Mouse (Mus musculus) heart, adult 18-20 months (tissue): ENCODE measurements at regions not wholly inside any gene's neighbourhood (a gene's known extent, or its start where the extent isn't known, plus 50 kb on each side); places are given as distances from the start of the nearest gene placed in this dataset.

Source experiments
- DNase-seq, 2 experiments: peaks; one replicate each; pipeline ENCODE4 v3.0.0; 2021 to 2022; ENCODE audit warnings: mixed read lengths in 1 of 2

DNA sequence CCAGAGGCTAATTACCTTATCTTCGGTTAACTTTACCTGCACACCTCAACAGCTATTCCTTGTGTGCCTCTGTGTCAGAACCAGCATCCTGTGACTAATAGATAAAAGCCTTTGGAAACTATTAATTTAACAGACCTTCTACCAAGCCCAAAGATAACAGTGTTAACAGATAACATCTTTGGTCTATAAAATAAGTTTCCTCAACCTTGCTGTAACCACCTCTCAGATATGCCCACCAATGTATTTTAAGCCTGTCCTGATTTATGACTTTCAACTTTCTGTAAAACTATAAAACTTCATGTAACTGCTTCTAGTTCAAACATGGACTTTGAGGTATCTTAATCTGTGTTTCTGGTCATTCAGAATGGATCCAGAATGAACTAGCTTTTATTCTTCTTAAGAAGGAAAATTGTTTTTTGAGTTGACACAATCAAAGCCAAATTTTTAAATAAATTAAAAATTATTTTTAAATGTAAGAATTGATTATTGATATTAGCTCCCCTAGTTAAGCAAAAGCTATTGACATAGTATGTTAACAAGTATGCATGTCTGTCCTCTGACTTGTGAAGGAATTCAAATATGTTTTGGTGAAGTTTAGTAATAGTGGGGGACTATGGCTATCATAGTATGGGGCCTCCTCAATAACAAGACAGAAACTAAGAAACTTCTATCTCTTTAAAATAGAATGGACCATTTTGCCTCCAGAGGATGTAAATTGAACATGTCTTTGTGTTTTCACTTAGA is 238.7 kb upstream of the Marcks start:
- no peak for DNase-seq

- DNase-seq, result no peak
These were observed 237.5 kb upstream of the Marcks start for GRCm38 (mm10) chr10:37376172-37376571.

DNA sequence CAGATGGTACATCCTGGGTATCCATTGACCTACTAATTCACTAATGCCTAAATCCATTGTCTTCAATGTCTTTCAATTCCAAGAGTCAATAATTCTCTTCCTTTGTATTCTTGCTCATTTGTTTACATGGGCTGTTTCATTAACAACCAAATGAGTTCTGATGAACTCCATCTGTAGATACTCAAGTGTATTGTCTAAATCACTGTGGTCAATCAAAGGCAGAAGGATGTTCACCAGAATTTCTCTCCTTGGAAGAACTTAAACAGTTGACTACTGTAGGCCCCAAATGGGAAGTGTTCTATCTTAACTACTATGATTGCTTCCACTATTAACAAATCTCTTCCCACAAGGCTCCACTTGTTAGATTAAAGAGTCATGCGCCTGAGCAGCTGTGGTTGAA is 236.9 kb upstream of the Marcks start:
- DNase-seq, result no peak

DNA sequence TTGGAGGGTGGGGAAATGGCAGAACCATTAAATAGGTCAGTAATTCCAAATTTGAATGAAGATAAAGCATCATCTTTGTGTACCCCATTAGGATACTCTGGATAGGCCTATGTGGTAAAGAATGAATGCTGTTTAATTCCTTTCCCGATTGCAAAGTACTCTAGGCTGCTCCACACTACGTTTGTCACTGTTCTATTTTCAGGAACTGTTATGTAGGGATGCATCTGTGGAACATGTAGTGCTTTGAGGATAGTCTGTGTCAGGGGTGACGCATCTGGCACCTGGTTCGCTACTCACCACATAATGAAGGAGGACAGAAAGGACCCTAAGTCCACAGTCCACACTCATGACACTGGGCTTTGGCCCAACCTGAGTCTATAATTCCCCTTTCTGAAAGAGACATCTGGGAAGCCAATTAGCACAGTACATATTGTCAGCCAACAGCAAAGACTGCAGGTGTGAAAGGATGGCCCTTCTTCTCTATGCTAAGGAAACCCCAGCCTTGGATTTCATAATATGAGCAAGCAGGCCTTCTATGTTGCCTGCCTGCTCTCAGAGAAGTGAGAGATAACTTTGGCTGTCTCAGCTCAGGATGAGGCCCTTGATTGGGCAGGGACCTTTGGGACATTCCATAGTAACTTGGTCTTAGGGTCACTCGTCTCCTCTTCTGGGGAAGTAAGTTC is 230.4 kb upstream of the Marcks start:
- DNase-seq, result no peak

- DNase-seq, result peak in 1 of 2 experiments; percentile 16
These were observed 229.1 kb upstream of the Marcks start for GRCm38 (mm10) chr10:37367796-37368195.

DNA sequence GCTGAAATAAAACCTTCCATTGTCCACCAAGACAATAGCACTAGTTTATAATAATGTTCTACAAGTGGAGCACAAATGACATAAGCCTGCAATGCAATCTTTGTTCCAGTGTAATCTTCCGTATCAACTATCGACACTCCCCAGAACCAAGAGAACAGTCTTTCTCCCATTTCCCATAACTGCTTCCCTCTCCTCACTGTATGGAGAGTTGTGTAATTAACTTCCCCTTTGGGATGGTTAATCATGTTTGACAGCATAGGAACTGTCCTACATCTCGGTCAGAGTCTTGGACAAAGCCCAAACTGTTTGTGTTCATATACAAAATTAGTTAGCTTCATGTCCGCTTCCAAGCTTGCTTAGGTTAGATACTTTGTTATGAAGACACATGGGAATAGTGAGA is 225.8 kb upstream of the Marcks start:
- no peak for DNase-seq

DNA sequence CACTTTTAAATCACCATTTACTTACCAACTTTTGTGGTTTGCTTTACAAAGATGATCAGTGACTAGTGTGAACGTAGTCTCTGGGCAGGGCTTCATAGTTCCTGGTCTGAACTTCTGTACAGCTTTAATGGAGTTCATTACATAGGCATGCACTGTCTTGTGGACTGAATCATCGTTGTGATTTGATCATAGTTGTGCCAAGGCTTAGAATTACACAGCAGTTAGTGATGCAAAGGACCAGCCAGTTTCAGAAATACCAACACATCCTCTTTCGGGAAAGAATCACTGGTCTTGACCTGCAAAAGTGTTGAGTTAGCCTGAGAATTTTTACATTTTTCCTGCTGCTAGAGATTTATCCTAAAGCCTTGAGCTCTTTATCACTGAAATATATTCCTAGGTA is 222.3 kb upstream of the Marcks start:
- DNase-seq, result no peak

DNA sequence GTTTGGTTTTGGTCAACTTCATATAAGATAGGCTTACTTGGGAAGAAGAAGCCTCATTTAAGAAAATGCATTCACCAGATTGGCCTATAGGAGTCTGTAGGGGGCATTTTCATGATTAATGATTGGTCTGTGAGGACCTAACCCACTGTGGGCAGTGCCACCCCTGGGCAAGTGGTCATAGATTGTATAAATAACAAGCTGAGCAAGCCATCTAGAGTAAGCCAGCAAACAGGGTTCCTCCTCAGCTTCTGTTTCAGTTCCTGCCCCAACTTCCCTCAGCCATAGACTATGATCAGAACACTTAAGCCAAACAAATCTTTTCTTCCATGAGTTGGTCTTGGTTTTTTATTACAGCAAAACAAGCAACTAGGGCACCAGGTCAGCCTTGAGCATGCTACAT is 220.2 kb upstream of the Marcks start:
- DNase-seq, result peak in 1 of 2 experiments; percentile 32

GRCm38 (mm10) chr10:37358334-37358733 is 219.6 kb upstream of the Marcks start:
- peak in 1 of 2 experiments; percentile 62 for DNase-seq

DNA sequence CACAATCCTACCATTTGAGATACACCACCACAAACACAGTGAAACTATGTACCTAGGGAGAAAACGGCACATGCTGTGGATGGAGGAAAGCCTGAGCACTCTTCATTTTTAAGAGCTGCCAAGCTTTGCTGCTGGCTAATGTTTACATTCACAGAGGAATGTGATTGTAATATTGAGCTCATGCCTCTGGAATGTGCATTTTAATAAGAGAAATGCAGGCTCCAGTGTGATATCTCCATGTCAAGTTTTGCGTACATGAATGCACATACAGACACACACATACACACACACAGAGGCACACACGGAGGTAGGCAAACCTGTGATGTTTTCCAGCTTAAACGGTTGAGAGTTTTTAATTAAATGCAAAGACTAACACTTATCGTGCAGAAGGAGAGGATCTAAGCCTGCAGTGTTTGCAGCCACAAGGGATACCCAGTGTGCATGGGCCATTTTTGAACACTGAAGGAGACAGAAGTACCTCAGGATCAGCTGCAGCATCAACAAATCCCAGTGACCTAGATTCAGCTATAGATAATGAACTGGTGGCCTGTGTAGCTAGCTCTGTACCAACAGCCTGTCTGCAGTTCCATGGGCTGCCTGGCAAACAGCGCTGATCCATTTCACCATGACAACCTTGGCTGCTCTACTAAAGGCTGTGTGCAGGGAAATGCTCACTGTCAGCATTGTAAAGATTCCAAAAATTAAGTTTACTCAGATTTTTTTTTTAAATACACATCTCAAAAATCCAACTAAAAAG is 218.8 kb upstream of the Marcks start:
- no peak for DNase-seq

DNA sequence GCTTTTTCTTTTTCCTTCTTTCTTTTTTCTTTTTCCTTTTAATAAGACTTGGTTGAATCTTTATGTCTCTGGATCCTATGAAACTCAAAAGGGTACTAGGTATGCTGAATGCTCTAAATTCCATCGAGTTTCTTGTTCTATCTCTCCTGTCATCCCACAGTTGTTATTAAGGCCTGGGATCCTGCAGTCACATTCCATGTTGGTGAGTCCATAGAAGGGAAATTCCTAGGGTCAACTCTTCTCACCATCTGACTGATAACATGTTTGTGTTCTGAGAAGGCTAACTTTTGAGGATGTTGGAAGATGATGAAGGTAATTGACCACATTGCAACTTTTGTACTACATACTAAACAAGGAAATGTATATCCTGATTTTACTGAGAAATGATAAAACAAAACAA is 210.5 kb upstream of the Marcks start:
- no peak for DNase-seq

- DNase-seq, result no peak
These were observed 209.7 kb upstream of the Marcks start for GRCm38 (mm10) chr10:37348416-37348815.

- peak in 1 of 2 experiments; percentile 33 for DNase-seq
These were observed 208.9 kb upstream of the Marcks start for GRCm38 (mm10) chr10:37347661-37348060.

GRCm38 (mm10) chr10:37342675-37343074 is 204.0 kb upstream of the Marcks start:
- DNase-seq, result peak; percentile 21 to 51

DNA sequence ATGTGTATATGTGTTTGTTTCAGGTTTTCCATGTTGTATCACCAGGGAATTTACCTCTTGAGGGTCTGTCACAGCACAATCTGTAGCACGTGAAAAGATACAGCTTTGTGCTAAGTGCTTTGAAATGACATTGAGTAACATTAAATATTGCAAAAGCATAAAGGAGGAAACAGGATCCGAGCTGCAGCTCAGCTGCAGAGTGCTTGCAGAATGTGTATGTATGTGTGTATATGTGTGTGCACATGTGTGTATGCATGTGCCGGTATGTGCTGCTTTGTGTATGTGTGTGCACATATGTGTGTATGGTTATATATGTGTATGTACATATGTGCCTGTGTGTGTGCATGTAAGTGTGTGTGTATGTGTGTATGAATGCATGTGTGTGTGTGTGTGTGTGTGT is 200.9 kb upstream of the Marcks start:
- DNase-seq, result no peak

DNA sequence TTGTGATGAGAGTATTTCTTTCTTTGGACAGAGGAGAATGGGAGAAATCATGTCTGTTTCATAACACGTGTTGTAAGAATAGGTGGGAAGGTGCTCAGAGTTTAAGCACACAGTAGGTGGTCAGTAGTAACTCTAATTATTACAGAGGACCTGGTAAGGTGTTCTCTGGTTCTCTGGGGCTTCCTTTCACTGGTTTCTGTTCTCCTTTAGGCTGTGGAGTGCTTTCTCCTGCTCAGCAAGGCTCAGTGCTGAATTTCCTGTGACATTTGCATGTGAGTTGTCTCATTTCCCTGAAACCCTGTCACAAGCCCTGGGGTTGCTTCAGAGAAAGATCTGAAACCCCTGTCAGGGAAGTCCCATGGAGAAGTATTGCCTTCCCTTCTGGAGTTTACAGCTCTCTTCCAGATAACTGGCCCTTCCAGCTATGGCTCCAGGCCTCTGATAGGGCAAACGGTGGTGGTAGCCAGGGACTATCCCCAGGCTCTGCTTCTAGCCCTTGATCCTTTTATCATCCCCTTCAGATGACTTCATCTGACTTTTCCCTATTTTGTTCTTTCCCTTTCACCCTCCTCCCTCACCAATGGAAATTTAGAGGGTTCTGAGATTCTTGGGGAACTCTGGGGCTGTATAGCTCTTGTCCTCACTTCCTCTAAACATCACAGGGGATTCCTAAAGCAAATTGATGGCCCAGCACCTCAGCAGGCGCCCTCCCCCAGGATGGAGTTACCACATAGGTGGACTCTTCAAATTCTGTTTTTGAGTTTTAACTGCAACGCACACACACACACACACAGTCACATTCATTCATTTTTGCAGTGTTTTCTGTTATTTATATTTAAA is 199.6 kb upstream of the Marcks start:
- DNase-seq, result peak; percentile 26 to 71

DNA sequence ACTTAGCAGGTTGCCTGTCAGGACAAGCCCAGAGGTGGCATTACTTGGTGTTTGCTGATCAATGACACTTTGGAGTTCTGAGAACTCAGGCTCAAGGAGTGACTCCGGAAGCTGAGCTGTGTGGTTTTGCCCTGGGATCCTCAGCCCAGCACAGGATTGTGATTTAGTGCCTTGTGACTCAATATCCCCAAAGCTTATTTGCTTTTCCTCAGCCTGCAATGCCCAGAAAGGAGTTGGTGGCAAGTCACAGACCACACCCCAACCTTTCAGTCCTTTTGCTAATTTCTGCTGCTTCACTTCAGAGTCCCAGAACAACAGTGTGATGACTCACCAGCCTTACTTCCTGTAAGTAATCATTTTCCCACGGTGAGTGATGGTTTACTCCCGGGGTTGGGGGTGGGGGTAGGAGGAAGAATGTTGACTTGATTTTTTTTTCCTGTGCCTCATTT is 198.5 kb upstream of the Marcks start:
- DNase-seq, result peak; percentile 57 to 78

- DNase-seq, result peak in 1 of 2 experiments; percentile 51
These were observed 196.4 kb upstream of the Marcks start for GRCm38 (mm10) chr10:37335148-37335547.

- no peak for DNase-seq
These were observed 187.4 kb upstream of the Marcks start for GRCm38 (mm10) chr10:37326168-37326534.

GRCm38 (mm10) chr10:37325514-37326167 is 186.9 kb upstream of the Marcks start:
- no peak for DNase-seq

DNA sequence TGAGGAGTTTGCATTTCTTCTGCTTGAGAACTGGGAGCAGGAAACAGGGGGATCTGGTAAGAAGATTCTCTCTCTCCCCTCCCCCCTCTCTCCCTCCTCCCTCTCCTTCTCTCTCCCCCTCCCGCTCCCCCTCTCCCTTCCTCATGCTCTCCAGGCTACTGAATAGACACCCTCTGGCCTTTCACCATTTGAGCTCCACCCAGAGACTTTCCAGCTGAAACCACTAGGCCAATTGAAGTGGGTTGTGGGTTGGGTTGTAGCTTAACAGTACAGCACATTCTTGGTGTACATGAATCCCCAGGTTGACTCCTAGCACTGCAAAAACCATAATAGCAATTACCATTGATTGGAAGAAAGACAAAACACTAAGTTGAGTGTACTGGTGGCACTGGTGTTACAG is 185.0 kb upstream of the Marcks start:
- no peak for DNase-seq

- no peak for DNase-seq
These were observed 184.1 kb upstream of the Marcks start for GRCm38 (mm10) chr10:37322809-37323208.
